Mouse (Mus musculus) C2C12 (cell line): Measurements from ENCODE around the gene Barhl1. TPM values are rescaled to one million over a fixed set of nuclear protein-coding genes. Genes with fewer than 3 reads are reported as not detected.

Experiments
- H3K27me3 ChIP-seq: one replicate; pipeline ENCODE4 v1.6.1; 2011; ENCODE audit not compliant: control insufficient read depth, insufficient read depth, insufficient read length
- H3K36me3 ChIP-seq: one replicate; pipeline ENCODE4 v1.6.1; 2011; ENCODE audit not compliant: control insufficient read depth, insufficient read depth
- H3K4me3 ChIP-seq: one replicate; pipeline ENCODE4 v1.5.1; 2011; ENCODE audit warnings: mild to moderate bottlenecking, control low read depth; ENCODE audit not compliant: poor library complexity, insufficient read depth, severe bottlenecking
- H3K79me2 ChIP-seq: one replicate; pipeline ENCODE4 v1.6.1; 2011; ENCODE audit not compliant: control insufficient read depth, insufficient read depth
- H3K79me3 ChIP-seq: one replicate; pipeline ENCODE4 v1.6.1; 2011; ENCODE audit warnings: low read depth, control low read depth
- H3ac ChIP-seq: one replicate; pipeline ENCODE3; 2011; ENCODE audit warnings: low read depth; ENCODE audit not compliant: control insufficient read depth, insufficient read length
- CEBPB ChIP-seq: IDR thresholded peaks from one replicate; pipeline ENCODE4 v1.6.1; 2011; ENCODE audit warnings: low read depth, mild to moderate bottlenecking, control low read depth, moderate library complexity
- CTCF ChIP-seq: IDR thresholded peaks from one replicate; pipeline ENCODE4 v1.5.1; 2011; ENCODE audit not compliant: control insufficient read depth, insufficient read depth, insufficient read length
- FOSL1 ChIP-seq: IDR thresholded peaks from one replicate; pipeline ENCODE4 v1.8.0; 2011; ENCODE audit warnings: mild to moderate bottlenecking, low read length; ENCODE audit not compliant: poor library complexity, insufficient read depth, severe bottlenecking
- MAX ChIP-seq: IDR thresholded peaks from one replicate; pipeline ENCODE4 v1.6.1; 2011; ENCODE audit warnings: mild to moderate bottlenecking, control low read depth
- MYOD1 ChIP-seq: IDR thresholded peaks from one replicate; pipeline ENCODE4 v1.6.1; 2011; ENCODE audit warnings: low read depth; ENCODE audit not compliant: control insufficient read depth, insufficient read length
- MYOG ChIP-seq: IDR thresholded peaks from one replicate; pipeline ENCODE4 v1.6.1; 2011; ENCODE audit not compliant: control insufficient read depth, insufficient read length; ENCODE audit errors: extremely low read depth
- USF1 ChIP-seq: IDR thresholded peaks from one replicate; pipeline ENCODE4 v1.6.1; 2011; ENCODE audit warnings: low read depth, mild to moderate bottlenecking, control low read depth, moderate library complexity
- long read RNA-seq, 2 experiments: library from polyadenylated mRNA; unstranded; transcript quantifications; one replicate each; pipeline ENCODE4 v2.0.0; 2019 to 2020
- polyA plus RNA-seq: library from polyadenylated mRNA; unstranded; fragments of >200 nt; fragmentation: generic; extraction: Trizol; gene quantifications from one replicate; pipeline ENCODE4 v1.2.1, GENCODE M21; 2012; ENCODE audit warnings: missing spikeins

Barhl1 gene
- 0.01 TPM for polyA plus RNA-seq
- long read RNA-seq, experiment 1 = 0 reads
- long read RNA-seq, experiment 2 = 0 reads

GRCm38 (mm10) chr2:28916513-28916865, at the start of gene Barhl1:
Gene Barhl1, minus strand, starts transcription at chr2:28916668.
- peaks cover 12% of the 10 kb centered on the region for H3K27me3 ChIP-seq
- no peak for TF ChIP-seq MAX
- no peak for TF ChIP-seq CTCF
- no peak for TF ChIP-seq MYOG
- no peak for TF ChIP-seq FOSL1
- no peak for TF ChIP-seq USF1
- TF ChIP-seq CEBPB = no peak
- TF ChIP-seq MYOD1 = no peak
- no peaks in the 10 kb centered on the region for H3K79me3 ChIP-seq
- H3ac ChIP-seq = no peak within 1 kb of the TSS
- no peaks in the 10 kb centered on the region for H3K79me2 ChIP-seq
- no peaks in the 10 kb centered on the region for H3K36me3 ChIP-seq
- no peak within 1 kb of the TSS for H3K4me3 ChIP-seq

DNA sequence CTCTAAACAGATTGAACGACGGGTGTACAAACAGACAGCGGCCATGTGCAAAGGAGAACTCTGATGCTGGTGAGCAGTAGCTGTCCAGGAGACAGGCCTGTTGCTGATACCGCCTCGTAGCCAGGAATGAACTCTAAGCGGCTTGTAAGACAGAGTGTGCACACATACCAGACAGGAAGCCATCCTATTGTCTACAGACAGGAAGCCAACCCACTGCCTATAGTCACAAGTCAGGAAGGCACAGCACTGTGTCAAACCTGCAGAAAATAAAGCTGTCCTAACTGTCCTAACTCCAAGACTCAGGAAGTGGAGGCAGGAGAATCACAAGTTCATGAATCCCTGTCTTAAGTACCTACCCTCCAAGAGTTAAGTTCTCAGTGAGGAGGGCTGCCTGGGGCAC, 47.1 kb upstream of the Barhl1 start:
- Histone ChIP-seq H3ac (no peak overlapping the region), H3K36me3 (no peaks in the 10 kb centered on the region), H3K4me3 (no peak overlapping the region), H3K79me3 (no peaks in the 10 kb centered on the region), H3K27me3 (no peaks in the 10 kb centered on the region), H3K79me2 (no peaks in the 10 kb centered on the region)
- TF ChIP-seq CTCF (no peak), MYOG (no peak), MYOD1 (no peak), MAX (no peak), FOSL1 (no peak), CEBPB (no peak), USF1 (no peak)

GRCm38 (mm10) chr2:28961636-28962035, 45.2 kb upstream of the Barhl1 start:
- no peaks in the 10 kb centered on the region for H3K79me3 ChIP-seq
- no peaks in the 10 kb centered on the region for H3K27me3 ChIP-seq
- H3ac ChIP-seq = no peak overlapping the region
- TF ChIP-seq USF1 (no peak), MAX (no peak), CEBPB (no peak), FOSL1 (no peak), CTCF (no peak), MYOD1 (no peak), MYOG (no peak)
- no peaks in the 10 kb centered on the region for H3K36me3 ChIP-seq
- no peak overlapping the region for H3K4me3 ChIP-seq
- H3K79me2 ChIP-seq = no peaks in the 10 kb centered on the region

DNA sequence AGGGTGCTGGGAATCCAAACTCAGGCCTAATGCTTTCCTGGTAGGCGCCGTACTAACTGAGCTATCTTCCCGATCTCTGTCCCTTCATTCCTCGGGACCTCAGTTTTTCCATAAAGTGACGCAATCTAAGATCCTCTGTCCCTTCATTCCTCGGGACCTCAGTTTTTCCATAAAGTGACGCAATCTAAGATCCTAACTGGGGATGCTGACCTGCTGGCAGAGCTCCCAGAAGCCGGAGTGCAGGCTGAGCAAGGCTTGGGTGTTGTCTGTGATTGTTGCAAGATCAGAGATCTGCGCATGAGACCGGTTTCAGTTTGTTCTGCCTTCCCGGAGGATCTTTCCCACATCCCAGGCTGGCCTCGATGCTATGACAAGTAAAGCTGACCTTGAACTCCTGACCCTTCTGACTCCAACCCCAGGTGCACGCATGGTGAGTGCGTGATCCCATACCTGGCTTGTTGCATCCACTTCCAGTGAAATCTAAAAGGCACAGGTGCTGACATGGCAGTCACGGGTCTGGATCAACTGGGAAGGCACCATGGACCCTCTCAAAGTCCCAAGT, 44.6 kb upstream of the Barhl1 start:
- Histone ChIP-seq H3K36me3 (no peaks in the 10 kb centered on the region), H3K4me3 (no peak overlapping the region), H3K79me3 (no peaks in the 10 kb centered on the region), H3ac (no peak overlapping the region), H3K27me3 (no peaks in the 10 kb centered on the region), H3K79me2 (no peaks in the 10 kb centered on the region)
- TF ChIP-seq MAX (no peak), CEBPB (peak; percentile 93)

GRCm38 (mm10) chr2:28956874-28957273, 40.4 kb upstream of the Barhl1 start:
- TF ChIP-seq CTCF (no peak), MYOD1 (no peak), MYOG (no peak), MAX (no peak), USF1 (no peak), FOSL1 (no peak), CEBPB (no peak)
- H3K27me3 ChIP-seq = no peaks in the 10 kb centered on the region
- H3K79me2 ChIP-seq = no peaks in the 10 kb centered on the region
- H3ac ChIP-seq = no peak overlapping the region
- H3K79me3 ChIP-seq = no peaks in the 10 kb centered on the region
- H3K36me3 ChIP-seq = no peaks in the 10 kb centered on the region
- no peak overlapping the region for H3K4me3 ChIP-seq

DNA sequence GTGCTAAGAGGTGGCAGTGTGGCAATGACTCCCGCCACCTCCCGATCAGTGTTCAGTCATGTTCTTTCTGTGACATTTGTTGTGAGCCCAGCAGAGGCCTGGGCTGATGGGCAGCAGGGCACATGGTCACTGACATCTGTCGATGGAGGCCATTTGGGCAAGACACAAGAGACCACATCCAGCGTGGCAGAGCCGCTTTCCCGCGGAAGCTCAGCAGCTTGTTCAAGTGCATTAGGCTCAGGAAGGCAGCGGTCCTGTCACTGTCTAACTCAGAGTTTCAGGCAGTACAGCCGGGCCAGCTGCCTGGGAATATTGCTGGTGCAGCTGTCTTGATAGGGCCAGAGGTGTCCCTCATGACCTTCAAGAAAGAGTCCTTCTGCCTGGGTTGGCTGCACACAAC, 38.1 kb upstream of the Barhl1 start:
- no peak for TF ChIP-seq USF1
- H3K79me2 ChIP-seq = no peaks in the 10 kb centered on the region
- H3K36me3 ChIP-seq = no peaks in the 10 kb centered on the region
- H3K27me3 ChIP-seq = no peaks in the 10 kb centered on the region
- H3K79me3 ChIP-seq = no peaks in the 10 kb centered on the region
- no peak overlapping the region for H3K4me3 ChIP-seq
- no peak overlapping the region for H3ac ChIP-seq
